Mouse (Mus musculus) heart, postnatal 14 days (tissue): ENCODE measurements at regions not wholly inside any gene's neighbourhood (a gene's known extent, or its start where the extent isn't known, plus 50 kb on each side); places are given as distances from the start of the nearest gene placed in this dataset.
"Not testable (repeated sequence)": the region's sequence is repeated elsewhere in the genome, so short reads cannot be mapped to it uniquely, and the experiment has no call there.

Experiments
- DNase-seq, 2 experiments: peaks; one replicate each; pipeline ENCODE4 v3.0.0; 2021 to 2022
- intact Hi-C: fragments of 180-260 bp; cut with DNase I; formaldehyde crosslinking; loops from one replicate; pipeline ENCODE4 v1.15.1; 2025

DNA sequence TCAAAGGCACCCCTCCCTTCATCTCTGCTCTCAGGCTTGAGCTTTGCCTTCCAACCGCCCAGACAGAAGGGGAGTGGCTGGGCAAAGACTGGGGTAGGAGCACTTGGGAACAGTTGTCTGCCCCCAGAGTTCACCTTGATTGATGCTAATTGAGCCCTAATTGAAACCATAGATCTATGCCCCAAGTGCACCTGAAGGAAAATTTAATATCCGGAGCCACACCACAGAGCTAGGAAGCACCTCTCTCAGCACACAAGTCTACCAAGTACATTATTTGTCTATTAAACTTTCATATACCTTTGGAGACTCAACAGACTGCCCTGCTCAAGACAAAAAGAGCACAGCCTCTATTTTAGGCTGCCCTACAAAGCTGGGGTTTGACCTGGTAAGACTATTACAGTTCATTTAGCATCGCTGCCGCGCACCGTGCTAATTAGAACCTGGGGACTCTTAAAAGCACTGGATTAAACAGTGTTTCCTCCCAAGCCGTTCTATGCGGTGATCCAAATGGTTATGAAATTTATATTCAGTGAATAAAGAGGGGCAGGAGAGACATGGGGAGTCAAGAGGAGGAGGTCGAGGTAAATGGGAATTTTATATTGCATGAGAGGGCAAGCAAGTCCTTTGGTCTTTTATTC, 229.8 kb downstream of the Utp18 start:
- intact Hi-C loops = no loop called here
- DNase-seq = no peak

DNA sequence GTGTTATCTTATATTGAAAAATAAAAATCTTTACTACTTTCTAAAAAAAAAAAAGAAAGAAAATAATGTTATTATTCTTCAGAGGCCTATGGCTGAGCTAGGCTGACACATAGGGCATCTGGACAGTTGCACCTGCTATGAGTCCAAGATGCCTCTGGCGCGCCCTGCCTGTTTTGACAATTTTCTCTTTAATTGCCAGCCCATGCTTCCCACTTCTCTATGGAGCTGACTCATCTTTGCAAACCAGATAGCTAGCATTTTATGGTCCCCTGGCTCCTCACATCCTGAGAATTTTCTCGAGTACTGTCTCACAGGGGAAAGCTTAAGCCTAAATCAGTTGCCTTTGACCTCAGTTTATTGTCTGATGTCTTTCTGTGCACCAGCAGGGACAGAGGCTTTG, 232.2 kb downstream of the Utp18 start:
- intact Hi-C loops = no loop called here
- no peak for DNase-seq

DNA sequence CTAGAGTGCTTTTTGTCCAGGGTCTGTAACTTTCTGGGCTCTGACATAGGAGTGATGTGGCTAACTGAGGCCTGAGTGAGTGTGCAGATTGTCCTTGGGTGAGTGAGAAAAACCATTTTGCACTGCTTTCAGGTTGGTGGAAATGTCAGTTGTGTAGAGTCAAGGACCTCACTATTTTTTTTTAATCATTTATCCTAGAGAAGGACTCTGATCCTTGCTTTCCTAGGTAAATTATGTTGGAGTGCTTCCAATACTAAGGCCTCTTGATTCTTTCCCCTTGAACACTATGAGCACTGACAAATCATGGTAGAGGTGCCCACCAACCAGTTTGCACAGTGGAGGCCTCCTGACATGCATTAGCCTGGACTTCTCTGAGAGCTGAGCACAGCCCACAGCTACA, 233.6 kb downstream of the Utp18 start:
- intact Hi-C loops, DNase-seq: not testable (repeated sequence)
